Mouse (Mus musculus) bone marrow, adult 2 months (tissue): ENCODE data around the gene Atg4d. TPM values are rescaled to one million over a fixed set of nuclear protein-coding genes. Genes with fewer than 3 reads are reported as not detected.

Experiments used
- H3K27ac ChIP-seq: fragments of 200-500 bp; 2 replicates; pipeline ENCODE4 v1.5.1; 2012; ENCODE audit warnings: low read depth, mild to moderate bottlenecking, control low read depth, inconsistent platforms, low read length; ENCODE audit not compliant: control insufficient read depth, poor library complexity, insufficient read depth
- H3K4me1 ChIP-seq: fragments of 200-500 bp; 2 replicates; pipeline ENCODE4 v1.6.1; 2011; ENCODE audit warnings: low read length; ENCODE audit not compliant: control insufficient read depth, insufficient read depth
- H3K4me3 ChIP-seq: fragments of 200-500 bp; replicated peaks from 2 replicates; pipeline ENCODE3; 2011; ENCODE audit warnings: mild to moderate bottlenecking, low read depth, low read length, control low read depth; ENCODE audit not compliant: control insufficient read depth
- CTCF ChIP-seq: fragments of 200-500 bp; IDR thresholded peaks from 2 replicates; pipeline ENCODE4 v1.5.1; 2011; ENCODE audit warnings: low read length, control low read depth; ENCODE audit not compliant: control insufficient read depth, insufficient read depth
- POLR2A ChIP-seq: fragments of 200-500 bp; IDR thresholded peaks from 2 replicates; pipeline ENCODE4 v1.6.1; 2011; ENCODE audit warnings: low read depth, mild to moderate bottlenecking, control low read depth, low read length, borderline replicate concordance; ENCODE audit not compliant: control insufficient read depth
- WGBS: fragments of 180-500 bp; shearing (Covaris S2); methylation state at CpG from one replicate; pipeline ENCODE4 v1.1.7; 2018; 5-methylcytosine and 5-hydroxymethylcytosine counted together
- polyA plus RNA-seq: library from polyadenylated mRNA; stranded (reverse); fragments of >200 nt; gene quantifications from 2 replicates; pipeline ENCODE4 v1.2.4, GENCODE M21; 2011; ENCODE audit warnings: low replicate concordance; ENCODE audit not compliant: missing spikeins, insufficient read depth, insufficient read length

Gene Atg4d
- polyA plus RNA-seq, 1 experiment, result 74.7 TPM

- H3K4me1 ChIP-seq, result peaks cover 2% of the 10 kb centered on the region; the same call in 1 of the 2 replicates
- 18% methylated on average over 26 of the region's 26 CpGs for WGBS
- H3K4me3 ChIP-seq, result peak overlapping the region; percentile 1
- no peak for TF ChIP-seq CTCF
- TF ChIP-seq POLR2A, result no peak
- no peak overlapping the region for H3K27ac ChIP-seq
Observed at GRCm38 (mm10) chr9:21224576-21225414, 40.3 kb upstream of the Atg4d start.

DNA sequence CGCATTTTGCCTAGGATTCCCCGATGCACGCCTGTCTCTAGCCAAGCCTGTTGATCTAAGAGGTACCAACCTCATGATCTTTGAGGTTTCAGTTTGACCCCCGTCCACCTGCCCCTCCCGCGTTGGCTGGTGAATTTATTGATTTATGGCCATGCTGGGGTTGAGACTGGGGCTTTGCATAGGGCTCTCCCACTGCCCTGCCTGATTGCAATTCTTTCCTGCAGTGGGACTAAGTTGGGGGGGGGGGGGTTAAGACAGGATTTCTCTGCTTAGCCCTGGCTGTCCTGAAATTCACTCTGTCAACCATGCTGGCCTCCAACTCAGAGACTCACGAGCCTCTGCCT, 39.7 kb upstream of the Atg4d start:
- Histone ChIP-seq H3K4me3 (peak overlapping the region; percentile 1), H3K4me1 (peaks cover 2% of the 10 kb centered on the region; the same call in 1 of the 2 replicates), H3K27ac (no peak overlapping the region)
- 5% methylated on average over 7 of the region's 7 CpGs for WGBS
- no peak for TF ChIP-seq POLR2A
- no peak for TF ChIP-seq CTCF

DNA sequence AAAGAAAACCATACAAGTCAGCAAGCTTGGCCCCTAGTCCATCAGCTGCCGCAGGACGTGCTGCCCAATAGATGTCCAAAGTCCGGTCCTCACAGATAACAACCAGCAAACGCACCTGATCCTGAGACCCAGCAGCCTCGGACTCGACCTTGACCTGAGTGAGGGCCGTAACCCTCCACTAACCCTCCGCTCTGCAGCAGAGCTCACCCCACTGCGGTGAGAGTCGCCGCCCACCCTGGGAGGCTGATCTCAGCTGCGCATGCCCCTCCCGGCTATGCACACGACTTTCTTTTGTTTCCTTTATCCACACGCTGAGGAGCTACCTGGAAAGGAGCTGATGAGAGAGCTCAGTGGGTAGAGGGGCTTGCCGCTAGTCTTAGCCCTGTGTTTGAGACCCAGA, 37.8 kb upstream of the Atg4d start:
- 12% methylated on average over 16 of the region's 16 CpGs for WGBS
- H3K27ac ChIP-seq, result no peak overlapping the region
- H3K4me1 ChIP-seq, result peaks cover 2% of the 10 kb centered on the region; the same call in 1 of the 2 replicates
- peak overlapping the region; percentile 1 for H3K4me3 ChIP-seq
- TF ChIP-seq CTCF, result no peak

- 79% methylated on average over 23 of the region's 23 CpGs for WGBS
- H3K27ac ChIP-seq, result no peak overlapping the region
- H3K4me1 ChIP-seq, result peaks cover 7% of the 10 kb centered on the region; the same call in 1 of the 2 replicates
Observed at GRCm38 (mm10) chr9:21231551-21231950, 33.5 kb upstream of the Atg4d start.

GRCm38 (mm10) chr9:21232867-21233266, 32.2 kb upstream of the Atg4d start:
- no peak overlapping the region for H3K27ac ChIP-seq
- WGBS, result 88% methylated on average over 5 of the region's 5 CpGs
- peaks cover 13% of the 10 kb centered on the region for H3K4me1 ChIP-seq
- TF ChIP-seq POLR2A (no peak), CTCF (no peak)
- no peak overlapping the region for H3K4me3 ChIP-seq

More at GRCm38 (mm10) chr9:21231551-21231950, 33.5 kb upstream of the Atg4d start:
- no peak overlapping the region for H3K4me3 ChIP-seq
- TF ChIP-seq POLR2A, result no peak
- no peak for TF ChIP-seq CTCF

- TF ChIP-seq POLR2A (no peak), CTCF (no peak)
- no peak overlapping the region for H3K27ac ChIP-seq
- whole genome bisulfite sequencing, result 95% methylated on average over 29 of the region's 29 CpGs
- peaks cover 13% of the 10 kb centered on the region for H3K4me1 ChIP-seq
- H3K4me3 ChIP-seq, result no peak overlapping the region
Observed at GRCm38 (mm10) chr9:21233366-21233765, 31.7 kb upstream of the Atg4d start.

GRCm38 (mm10) chr9:21233805-21234204, 31.3 kb upstream of the Atg4d start:
- TF ChIP-seq POLR2A (no peak), CTCF (no peak)
- 98% methylated on average over 28 of the region's 28 CpGs for WGBS
- no peak overlapping the region for H3K4me3 ChIP-seq
- H3K4me1 ChIP-seq, result peaks cover 13% of the 10 kb centered on the region
- no peak overlapping the region for H3K27ac ChIP-seq

DNA sequence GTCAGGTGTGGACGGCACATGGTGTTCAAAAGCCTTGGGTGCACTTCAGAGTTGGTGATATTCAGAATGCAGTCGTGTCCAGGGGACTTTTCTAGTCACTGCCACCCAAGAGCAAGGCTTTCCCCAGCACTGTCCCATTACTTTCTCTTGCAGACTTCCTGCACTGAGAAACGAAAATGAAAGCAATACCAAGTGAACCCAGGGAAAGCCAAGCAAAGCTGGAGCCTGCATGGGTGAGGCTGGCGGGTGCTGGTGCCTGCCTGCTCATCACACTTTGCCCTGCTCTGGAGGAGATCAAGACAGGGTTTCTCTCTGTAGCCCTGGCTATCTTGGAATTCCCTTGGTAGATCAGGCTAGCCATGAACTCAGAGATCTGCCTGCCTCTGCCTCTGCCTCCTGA, 29.8 kb upstream of the Atg4d start:
- Histone ChIP-seq H3K27ac (0 out of 2 replicates have a peak overlapping the region, but pooled peaks have one; percentile 0), H3K4me3 (no peak overlapping the region), H3K4me1 (peaks cover 15% of the 10 kb centered on the region)
- 28% methylated on average over 4 of the region's 4 CpGs for WGBS
- TF ChIP-seq POLR2A (no peak), CTCF (no peak)
